Mouse (Mus musculus): ENCODE data around the gene Slc51a.
A peak's percentile ranks its signal among the peaks of the same experiment; 100 is the strongest.
"Not testable (repeated sequence)": the region's sequence is repeated elsewhere in the genome, so short reads cannot be mapped to it uniquely, and the experiment has no call there.

The Slc51a gene

GRCm38 (mm10) chr16:32468488-32468887 is 19.2 kb downstream of the Slc51a start:
- DNase-seq (ENCODE audit: low spot score), result no peak

GRCm38 (mm10) chr16:32464908-32465307 is 22.8 kb downstream of the Slc51a start:
- no peak for DNase-seq (ENCODE audit: low spot score)

GRCm38 (mm10) chr16:32463426-32463825 is 24.3 kb downstream of the Slc51a start:
- DNase-seq (ENCODE audit: low spot score), result no peak

- DNase-seq (ENCODE audit: low spot score), result no peak
These were observed 24.7 kb downstream of the Slc51a start for GRCm38 (mm10) chr16:32462950-32463349.

GRCm38 (mm10) chr16:32461713-32462112 is 26.0 kb downstream of the Slc51a start:
- DNase-seq (ENCODE audit: low spot score), result no peak

GRCm38 (mm10) chr16:32460518-32460917 is 27.2 kb downstream of the Slc51a start:
- peak; percentile 11 for DNase-seq (ENCODE audit: low spot score)

- DNase-seq (ENCODE audit: low spot score), result peak; percentile 74
These were observed 29.9 kb downstream of the Slc51a start for GRCm38 (mm10) chr16:32457589-32458386.

- no peak for DNase-seq (ENCODE audit: low spot score)
These were observed 30.9 kb downstream of the Slc51a start for GRCm38 (mm10) chr16:32456761-32457160.

DNA sequence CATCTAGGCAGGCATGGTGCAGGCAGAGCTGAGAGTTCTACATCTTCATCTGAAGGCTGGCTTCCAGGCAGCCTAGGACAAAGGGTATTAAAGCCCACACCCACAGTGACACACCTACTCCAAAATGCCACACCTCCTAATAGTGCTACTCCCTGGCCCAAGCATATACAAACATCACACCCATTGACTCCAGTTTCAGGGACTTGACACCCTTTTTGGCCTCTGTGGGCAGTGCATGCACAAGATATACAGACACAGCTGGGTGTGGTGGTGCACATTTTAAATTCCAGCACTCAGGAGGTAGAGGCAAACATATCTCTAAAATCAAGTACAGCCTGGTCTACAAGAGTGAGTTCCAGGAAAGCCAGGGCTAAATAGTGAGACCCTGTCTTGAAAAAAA is 31.6 kb downstream of the Slc51a start:
- DNase-seq (ENCODE audit: low spot score), result no peak

DNA sequence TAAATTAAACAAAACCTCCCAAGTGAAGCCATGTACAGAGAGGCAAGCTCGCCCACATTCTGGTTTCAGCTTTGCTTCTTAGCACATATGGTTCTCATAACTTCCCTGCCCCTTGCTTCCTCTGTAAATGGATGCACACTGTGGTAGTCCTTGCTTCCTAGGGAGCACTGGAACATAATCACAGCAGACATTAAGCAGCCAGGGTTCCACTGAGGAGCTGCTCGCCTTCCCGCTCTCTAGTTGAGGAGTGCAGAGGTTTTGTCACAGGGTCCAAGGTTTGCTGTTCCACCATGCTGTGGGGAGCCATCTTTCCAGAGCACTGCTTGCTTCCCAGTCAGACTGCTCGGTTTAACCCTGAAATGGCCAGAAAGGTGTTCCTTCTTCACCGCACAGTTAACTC is 33.0 kb downstream of the Slc51a start:
- peak; percentile 53 for DNase-seq (ENCODE audit: low spot score)

- no peak for DNase-seq (ENCODE audit: low spot score)
These were observed 34.6 kb downstream of the Slc51a start for GRCm38 (mm10) chr16:32453102-32453501.

DNA sequence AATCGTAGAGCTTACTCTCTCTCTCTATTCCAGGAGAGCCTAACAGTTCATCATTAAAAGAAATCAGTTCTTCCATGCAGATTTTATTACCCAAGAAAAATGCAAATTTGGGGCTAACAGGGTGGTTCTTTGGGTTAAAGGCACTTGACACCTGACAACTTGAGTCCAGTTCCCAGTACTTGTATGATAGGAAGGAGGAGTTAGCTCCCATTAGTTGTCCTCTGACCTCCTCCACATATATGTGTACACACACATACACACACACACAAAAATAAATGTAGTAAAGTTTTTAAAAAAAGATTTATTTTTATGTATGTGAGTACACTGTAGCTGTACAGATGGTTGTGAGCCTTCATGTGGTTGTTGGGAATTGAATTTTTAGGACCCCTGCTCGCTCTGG is 37.5 kb downstream of the Slc51a start:
- no peak for DNase-seq (ENCODE audit: low spot score)

DNA sequence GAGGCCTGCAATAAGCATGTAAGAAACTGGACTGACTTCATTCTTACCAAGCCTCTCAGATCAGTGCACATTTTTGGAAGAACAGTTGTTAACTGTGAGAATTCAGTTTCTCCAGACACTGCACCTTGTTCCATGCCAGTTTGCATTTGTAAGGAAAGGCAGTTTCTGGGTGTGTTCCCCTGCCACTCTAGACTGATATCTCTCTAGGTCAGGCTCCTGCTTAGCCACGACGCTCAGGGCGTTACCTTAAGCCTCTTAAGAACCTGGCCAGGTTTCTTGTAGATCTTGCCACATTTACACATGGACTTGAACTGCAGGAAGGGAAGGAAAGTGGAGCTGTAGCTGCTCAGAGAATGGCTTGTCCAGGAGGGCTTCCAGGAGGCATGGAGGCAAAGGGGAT is 38.0 kb downstream of the Slc51a start:
- no peak for DNase-seq (ENCODE audit: low spot score)

DNA sequence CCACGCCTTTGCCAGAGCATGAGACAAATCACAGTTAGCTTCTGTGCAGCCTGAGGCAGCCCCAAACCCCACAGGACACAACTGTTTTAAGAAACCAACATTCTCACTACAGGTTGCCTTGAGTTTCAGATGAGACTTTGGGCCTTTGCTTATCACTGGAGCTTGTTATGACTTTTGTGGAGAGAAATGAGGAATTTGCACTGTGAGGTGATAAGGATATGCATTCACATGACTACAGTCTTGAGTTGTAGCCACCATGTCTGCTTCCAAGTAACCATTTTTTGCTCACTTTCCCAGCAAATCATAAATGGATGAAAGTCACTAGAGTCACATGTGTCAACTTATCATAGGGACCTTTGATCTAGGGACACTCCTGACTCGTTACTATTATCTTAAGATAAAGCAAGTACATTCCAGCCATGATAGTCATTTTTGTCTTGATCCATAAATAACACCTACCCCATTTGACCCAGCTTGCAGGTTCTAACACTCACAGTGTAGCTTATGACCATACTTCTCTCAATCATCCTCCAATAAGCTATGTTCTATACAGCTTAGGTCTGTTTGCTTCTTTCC is 41.0 kb downstream of the Slc51a start:
- DNase-seq (ENCODE audit: low spot score), result no peak

DNA sequence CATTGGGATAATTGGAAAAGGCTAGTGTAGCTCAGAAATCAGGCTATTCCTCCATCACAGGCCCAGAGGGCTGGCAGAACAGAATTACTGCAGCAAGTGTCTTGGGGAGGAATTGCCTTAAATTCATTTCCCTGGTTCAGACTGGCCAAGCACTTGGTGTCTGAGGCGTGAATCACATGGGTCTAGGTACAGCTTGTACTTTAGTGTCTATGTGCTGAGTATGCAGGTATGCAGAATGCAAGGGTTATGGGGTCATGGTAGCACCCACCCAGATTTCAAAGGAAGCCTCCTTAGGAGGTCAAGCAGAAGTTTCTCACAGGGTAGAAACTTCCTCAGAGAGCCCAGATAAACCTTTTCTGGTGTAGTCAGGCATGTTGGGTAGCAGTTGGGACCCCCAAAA is 42.1 kb downstream of the Slc51a start:
- no peak for DNase-seq (ENCODE audit: low spot score)

DNA sequence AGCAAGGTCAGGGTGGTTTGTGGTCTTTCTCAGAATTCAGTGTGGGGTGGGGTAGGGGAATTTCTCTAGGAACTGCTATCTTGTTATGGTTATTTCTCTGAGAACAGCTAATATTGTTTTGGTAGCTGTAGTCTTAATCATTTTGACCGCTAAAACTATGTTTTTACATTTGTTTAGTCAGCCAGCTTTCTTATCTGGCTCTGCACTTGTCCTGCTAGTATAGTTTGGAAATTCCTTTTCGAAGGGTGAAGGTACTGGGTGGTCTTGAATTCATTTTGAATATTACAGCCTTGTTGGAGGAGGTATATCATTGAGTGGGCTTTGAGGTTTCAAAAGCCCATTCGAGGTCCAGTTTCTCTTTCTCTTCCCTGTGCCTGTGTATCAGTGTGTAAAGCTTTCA is 43.1 kb downstream of the Slc51a start:
- DNase-seq (ENCODE audit: low spot score), result not testable (repeated sequence)

DNA sequence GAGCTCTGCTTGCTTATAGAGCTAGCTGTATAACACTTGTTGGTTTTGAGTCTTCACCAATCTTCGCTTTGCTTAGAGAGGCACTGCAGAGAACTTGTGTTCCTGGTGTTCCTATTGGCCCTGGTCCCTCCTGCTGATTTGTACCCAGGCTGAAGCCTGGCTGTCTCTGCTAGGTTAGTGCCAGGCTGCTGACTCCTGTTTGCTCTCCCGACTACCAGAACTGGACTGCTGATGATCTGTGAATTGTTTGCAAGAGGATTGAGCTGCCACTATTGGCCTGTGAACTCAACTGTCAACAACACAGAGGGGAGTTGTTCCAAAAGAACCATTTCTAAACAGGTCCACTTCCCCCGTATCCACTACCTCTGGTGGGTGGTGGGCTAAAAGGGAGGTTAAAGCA is 46.2 kb downstream of the Slc51a start:
- no peak for DNase-seq (ENCODE audit: low spot score)

GRCm38 (mm10) chr16:32437266-32437665 is 50.4 kb downstream of the Slc51a start:
- no peak for DNase-seq (ENCODE audit: low spot score)

- no peak for DNase-seq (ENCODE audit: low spot score)
These were observed 51.0 kb downstream of the Slc51a start for GRCm38 (mm10) chr16:32436657-32437056.

- DNase-seq (ENCODE audit: low spot score), result no peak
These were observed 53.0 kb downstream of the Slc51a start for GRCm38 (mm10) chr16:32434691-32435090.

DNA sequence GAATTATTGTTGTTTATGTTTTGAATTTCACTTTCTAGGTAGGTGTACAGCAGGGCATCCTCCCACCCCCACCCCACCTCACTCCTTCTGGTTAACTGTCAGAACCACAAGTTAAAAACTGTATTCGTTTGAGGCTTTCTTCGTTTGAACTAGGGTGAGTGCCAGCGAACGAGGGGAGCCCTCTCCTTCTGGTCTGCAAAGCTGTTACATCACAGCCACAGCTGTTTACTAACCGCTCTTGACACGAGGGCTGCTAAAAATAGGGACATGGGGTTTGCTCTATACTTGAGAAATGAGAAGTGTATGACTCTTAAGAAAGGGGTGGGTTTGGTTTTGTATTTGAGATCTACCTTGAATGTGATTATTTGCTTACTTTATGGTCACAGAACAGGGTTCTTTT is 53.6 kb downstream of the Slc51a start:
- DNase-seq (ENCODE audit: low spot score), result no peak

DNA sequence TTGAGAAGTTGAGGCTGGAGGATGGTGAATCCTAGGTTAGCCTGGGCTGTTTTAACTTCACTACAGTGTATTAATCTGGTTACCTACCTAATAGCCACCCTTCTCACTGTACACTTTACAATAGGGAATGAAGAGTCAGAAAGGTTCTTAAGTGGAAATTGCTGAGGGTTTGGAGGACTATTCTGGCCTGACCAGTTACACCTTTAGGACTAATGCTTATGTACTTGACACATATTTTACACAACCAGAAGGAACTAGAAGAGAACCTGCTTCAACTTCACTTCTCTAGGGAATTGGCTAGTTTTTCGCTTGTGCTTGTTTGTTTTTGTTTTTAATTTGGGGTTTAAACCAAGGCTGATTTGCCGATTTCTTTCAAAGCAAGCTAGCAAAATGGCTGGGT is 54.5 kb downstream of the Slc51a start:
- DNase-seq (ENCODE audit: low spot score), result no peak

DNA sequence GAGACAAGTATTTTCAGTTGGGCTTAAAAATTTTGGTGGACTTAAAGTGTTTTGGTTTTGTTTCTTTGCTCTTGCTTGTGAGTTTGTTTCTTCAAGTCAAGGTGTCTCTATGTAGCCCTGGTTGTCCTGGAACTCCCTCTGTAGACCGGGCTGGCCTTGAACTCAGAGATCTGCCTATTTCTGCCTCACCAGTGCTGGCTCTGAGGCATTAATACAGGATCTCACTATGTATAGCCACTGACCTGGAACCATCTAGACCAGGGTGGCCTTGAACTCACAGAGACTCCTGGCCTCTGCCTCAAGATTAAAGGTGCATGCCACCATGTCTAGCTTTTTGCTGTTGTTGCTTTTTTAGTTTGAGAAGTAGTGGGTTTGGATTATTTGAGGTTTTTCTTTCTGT is 55.8 kb downstream of the Slc51a start:
- no peak for DNase-seq (ENCODE audit: low spot score)

GRCm38 (mm10) chr16:32431047-32431591 is 56.6 kb downstream of the Slc51a start:
- DNase-seq (ENCODE audit: low spot score), result peak; percentile 50

Data from embryo, embryonic 10 days (tissue).